Mouse (Mus musculus) lung, embryonic 16.5 days (tissue): Measurements from ENCODE around the gene Lsm7. TPM values are rescaled to one million over a fixed set of nuclear protein-coding genes. Genes with fewer than 3 reads are reported as not detected.

ENCODE experiments used
- ATAC-seq: fragments of 200-750 bp; cut with Nextera tagmentation; 2 replicates; pipeline ENCODE4 v1.8.0; 2017; ENCODE audit warnings: low read depth, mild to moderate bottlenecking, moderate library complexity
- H3K27ac ChIP-seq: fragments of 300-500 bp; sonication (generic); 2 replicates; pipeline ENCODE4 v1.5.1; 2014; ENCODE audit warnings: mild to moderate bottlenecking, control low read depth, low read length
- H3K27me3 ChIP-seq: fragments of 300-500 bp; sonication (generic); 2 replicates; pipeline ENCODE4 v1.6.1; 2014; ENCODE audit warnings: low read depth, low read length, mixed read lengths; ENCODE audit not compliant: control insufficient read depth, insufficient read depth
- H3K36me3 ChIP-seq: fragments of 300-500 bp; sonication (generic); 2 replicates; pipeline ENCODE4 v1.6.1; 2014; ENCODE audit warnings: low read length; ENCODE audit not compliant: control insufficient read depth, insufficient read depth
- H3K4me1 ChIP-seq: fragments of 300-500 bp; sonication (generic); replicated peaks from 2 replicates; pipeline ENCODE4 v1.6.1; 2014; ENCODE audit warnings: low read length, mixed read lengths; ENCODE audit not compliant: control insufficient read depth, insufficient read depth
- H3K4me2 ChIP-seq: fragments of 300-500 bp; sonication (generic); 2 replicates; pipeline ENCODE4 v1.6.1; 2014; ENCODE audit warnings: low read depth, low read length, control low read depth
- H3K4me3 ChIP-seq: fragments of 300-500 bp; sonication (generic); 2 replicates; pipeline ENCODE4 v1.5.1; 2014; ENCODE audit warnings: mild to moderate bottlenecking, low read length, control low read depth
- H3K9ac ChIP-seq: fragments of 300-500 bp; sonication (generic); 2 replicates; pipeline ENCODE4 v1.6.1; 2014; ENCODE audit warnings: low read length, control low read depth
- H3K9me3 ChIP-seq: fragments of 300-500 bp; sonication (generic); 2 replicates; pipeline ENCODE4 v1.6.1; 2016; ENCODE audit warnings: low read length; ENCODE audit not compliant: control insufficient read depth
- WGBS: fragments of 180-500 bp; shearing (Covaris S2); extraction: QIAGEN DNeasy Blood & Tissue Kit; methylation state at CpG from one replicate; pipeline ENCODE4 v1.1.7; 2014; 5-methylcytosine and 5-hydroxymethylcytosine counted together
- microRNA counts: library from miRNA; unstranded; fragments of <30 nt; microRNA quantifications from one replicate; lab custom pipeline; 2016
- microRNA-seq: library from miRNA; unstranded; fragments of <30 nt; microRNA quantifications from one replicate; pipeline ENCODE4, GENCODE M21; 2016
- polyA plus RNA-seq: library from polyadenylated mRNA; unstranded; fragments of >200 nt; fragmentation: Nextera tagmentation; extraction: Ambion mirVana; gene quantifications from 2 replicates; pipeline ENCODE4 v1.2.1, GENCODE M21; 2015

The Lsm7 gene
- polyA plus RNA-seq, 1 experiment from 2014 or later, result 234 TPM

DNA sequence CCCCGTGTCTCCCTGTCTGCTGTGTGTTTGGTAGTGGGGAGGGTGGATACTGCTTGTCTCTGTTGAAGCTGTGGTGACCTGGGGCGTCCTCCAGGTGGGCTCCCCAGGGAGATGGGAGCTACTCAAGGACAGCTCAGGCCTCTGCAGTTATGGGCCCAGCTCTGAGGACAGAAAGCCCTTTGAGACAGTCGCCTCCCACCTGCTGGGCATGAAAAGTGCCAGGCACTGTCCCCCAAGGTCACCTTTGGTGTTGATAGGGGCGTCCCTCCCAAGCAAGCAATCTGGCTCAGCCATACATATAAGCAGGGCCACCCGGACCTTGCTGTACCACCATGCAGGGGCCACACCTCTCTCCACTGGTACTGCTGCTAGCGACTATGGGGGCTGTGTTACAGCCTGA, 50.1 kb downstream of the Lsm7 start, which contains the start of gene Amh:
Amh (plus strand) TSS at position 328 of the 400 bp plus-strand sequence.
- no peaks in the 10 kb centered on the region for H3K9me3 ChIP-seq
- H3K4me2 ChIP-seq, result no peak within 1 kb of the TSS
- H3K27ac ChIP-seq, result no peak within 1 kb of the TSS
- no peak within 1 kb of the TSS for H3K9ac ChIP-seq
- H3K4me3 ChIP-seq, result no peak within 1 kb of the TSS
- peaks cover 9% of the 10 kb centered on the region for H3K27me3 ChIP-seq
- 64% methylated on average over 6 of the region's 6 CpGs for WGBS
- peaks cover 39% of the 10 kb centered on the region for H3K36me3 ChIP-seq
- ATAC-seq, result no peak
- H3K4me1 ChIP-seq, result peaks cover 31% of the 10 kb centered on the region

DNA sequence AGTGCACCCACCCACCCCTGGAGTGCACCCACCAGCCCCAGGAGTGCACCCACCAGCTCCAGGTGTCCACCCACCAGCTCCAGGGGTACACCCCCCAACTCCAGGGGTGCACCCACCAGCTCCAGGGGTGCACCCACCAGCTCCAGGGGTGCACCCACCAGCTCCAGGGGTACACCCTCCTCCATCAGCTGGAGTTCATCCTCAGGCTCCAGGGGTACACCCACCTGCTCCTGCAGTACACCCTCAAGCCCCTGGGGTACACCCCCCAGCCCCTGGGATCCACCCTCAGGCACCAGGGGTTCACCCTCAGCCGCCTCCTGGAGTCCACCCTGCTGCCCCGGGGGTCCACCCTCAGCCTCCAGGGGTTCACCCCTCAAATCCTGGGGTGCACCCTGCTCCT, 50.7 kb downstream of the Lsm7 start:
- WGBS, result 89% methylated on average over 2 of the region's 2 CpGs
- Histone ChIP-seq H3K4me2 (no peak overlapping the region), H3K27me3 (peaks cover 6% of the 10 kb centered on the region; the same call in 1 of the 2 replicates), H3K9ac (no peak overlapping the region), H3K27ac (no peak overlapping the region), H3K4me1 (peaks cover 34% of the 10 kb centered on the region), H3K36me3 (peaks cover 39% of the 10 kb centered on the region), H3K9me3 (no peaks in the 10 kb centered on the region), H3K4me3 (no peak overlapping the region)
- no peak for ATAC-seq

DNA sequence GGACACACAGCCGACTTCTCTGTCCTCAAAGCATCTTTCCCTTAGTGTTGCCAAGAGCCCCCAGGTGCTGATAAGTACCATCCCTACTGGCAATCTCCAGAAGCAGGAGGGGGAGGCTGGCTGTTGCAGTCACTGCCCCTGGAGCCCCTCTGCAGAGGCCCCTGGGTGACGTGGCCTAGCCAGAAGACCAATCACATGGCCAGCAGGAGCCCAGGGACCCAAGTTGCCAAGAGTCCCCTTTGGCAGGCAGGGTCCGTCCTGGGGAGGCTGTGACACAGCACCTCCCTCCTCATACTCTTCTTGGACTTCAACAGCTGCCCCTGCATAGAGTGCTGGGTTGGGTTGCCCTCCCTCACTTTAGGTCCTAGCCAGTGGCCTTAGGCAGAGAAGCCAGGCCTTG, 52.0 kb downstream of the Lsm7 start:
- 81% methylated on average over 3 of the region's 3 CpGs for WGBS
- no peak overlapping the region for H3K4me3 ChIP-seq
- H3K27me3 ChIP-seq, result peaks cover under 1% of the 10 kb centered on the region; the same call in 1 of the 2 replicates
- peaks cover 39% of the 10 kb centered on the region for H3K36me3 ChIP-seq
- no peak for ATAC-seq
- H3K4me2 ChIP-seq, result no peak overlapping the region
- no peak overlapping the region for H3K27ac ChIP-seq
- H3K9ac ChIP-seq, result no peak overlapping the region
- peaks cover 21% of the 10 kb centered on the region for H3K4me1 ChIP-seq
- no peaks in the 10 kb centered on the region for H3K9me3 ChIP-seq

MicroRNAs within 50 kb of the gene (microRNA counts, 519-probe panel; counts per million panel counts)
- microRNA mmu-miR-1982 (lab: Ali Mortazavi, UCI), result not detected

Small RNA genes within 50 kb of the gene (microRNA-seq; reads per million reads assigned to microRNA genes)
- gene Mir1982, result 1.2 reads per million

Other genes with a start within 250 kb of the Lsm7 start
- gene Gm49322, start 249.2 kb downstream of the Lsm7 start, polyA plus RNA-seq, result 3.7 and 4.4 TPM in 2 replicates
- gene Csnk1g2, start 232.4 kb downstream of the Lsm7 start, polyA plus RNA-seq, result 20.6 and 38.4 TPM in 2 replicates
- gene Btbd2, start 198.1 kb downstream of the Lsm7 start, polyA plus RNA-seq, result 15.3 and 33.2 TPM in 2 replicates
- gene Mknk2, start 177.1 kb downstream of the Lsm7 start, polyA plus RNA-seq, result 66.3 and 82.1 TPM in 2 replicates
- gene Mob3a, start 153.2 kb downstream of the Lsm7 start, polyA plus RNA-seq, result 42.3 and 45.7 TPM in 2 replicates
- 23.6 and 26.8 TPM in 2 replicates for gene Izumo4, start 153.0 kb downstream of the Lsm7 start, polyA plus RNA-seq
- gene Ap3d1, start 112.9 kb downstream of the Lsm7 start, polyA plus RNA-seq, result 59.6 and 59.9 TPM in 2 replicates
- gene Dot1l, start 100.0 kb downstream of the Lsm7 start, polyA plus RNA-seq, result 15.4 and 17.5 TPM in 2 replicates
- 60.9 and 75.7 TPM in 2 replicates for gene Sf3a2, start 57.0 kb downstream of the Lsm7 start, polyA plus RNA-seq
- gene Plekhj1, start 56.6 kb downstream of the Lsm7 start, polyA plus RNA-seq, result 92.7 and 100 TPM in 2 replicates
- 0.13 TPM in 1 of 2 replicates, not detected in the other for gene Amh, start 50.0 kb downstream of the Lsm7 start, polyA plus RNA-seq
- gene Jsrp1, start 41.7 kb downstream of the Lsm7 start, polyA plus RNA-seq, result 1.3 and 2.6 TPM in 2 replicates
- 1,799 and 1,972 TPM in 2 replicates for gene Oaz1, start 28.6 kb downstream of the Lsm7 start, polyA plus RNA-seq
- gene Lingo3, start 11.2 kb downstream of the Lsm7 start, polyA plus RNA-seq, result 0.15 and 0.44 TPM in 2 replicates
- gene Sppl2b, start 66 bp upstream of the Lsm7 start, polyA plus RNA-seq, result 43.0 and 43.2 TPM in 2 replicates
- 0.08 TPM in 1 of 2 replicates, not detected in the other for gene Tmprss9, start 16.6 kb upstream of the Lsm7 start, polyA plus RNA-seq
- 284 and 297 TPM in 2 replicates for gene Timm13, start 45.8 kb upstream of the Lsm7 start, polyA plus RNA-seq
- gene Lmnb2, start 63.0 kb upstream of the Lsm7 start, polyA plus RNA-seq, result 52.6 and 52.7 TPM in 2 replicates
- gene Gadd45b, start 74.9 kb upstream of the Lsm7 start, polyA plus RNA-seq, result 57.3 and 63.6 TPM in 2 replicates
- 5.1 and 5.7 TPM in 2 replicates for gene Gng7, start 159.7 kb upstream of the Lsm7 start, polyA plus RNA-seq
- 0.11 and 0.72 TPM in 2 replicates for gene Diras1, start 170.5 kb upstream of the Lsm7 start, polyA plus RNA-seq
- gene Slc39a3, start 182.2 kb upstream of the Lsm7 start, polyA plus RNA-seq, result 19.4 and 20.8 TPM in 2 replicates
- gene Sgta, start 205.0 kb upstream of the Lsm7 start, polyA plus RNA-seq, result 183 and 187 TPM in 2 replicates
- gene Thop1, start 214.8 kb upstream of the Lsm7 start, polyA plus RNA-seq, result 44.2 and 45.0 TPM in 2 replicates
- gene Creb3l3, start 243.7 kb upstream of the Lsm7 start, polyA plus RNA-seq, result 0.34 and 1.0 TPM in 2 replicates